Mouse (Mus musculus) kidney, postnatal 25 days (tissue): ENCODE data around the gene Ier5.

ENCODE experiments used
- DNase-seq, 2 experiments: peaks; one replicate each; pipeline ENCODE4 v3.0.0; 2021; ENCODE audit warnings: mixed read lengths in 2 of 2

Gene Ier5

DNA sequence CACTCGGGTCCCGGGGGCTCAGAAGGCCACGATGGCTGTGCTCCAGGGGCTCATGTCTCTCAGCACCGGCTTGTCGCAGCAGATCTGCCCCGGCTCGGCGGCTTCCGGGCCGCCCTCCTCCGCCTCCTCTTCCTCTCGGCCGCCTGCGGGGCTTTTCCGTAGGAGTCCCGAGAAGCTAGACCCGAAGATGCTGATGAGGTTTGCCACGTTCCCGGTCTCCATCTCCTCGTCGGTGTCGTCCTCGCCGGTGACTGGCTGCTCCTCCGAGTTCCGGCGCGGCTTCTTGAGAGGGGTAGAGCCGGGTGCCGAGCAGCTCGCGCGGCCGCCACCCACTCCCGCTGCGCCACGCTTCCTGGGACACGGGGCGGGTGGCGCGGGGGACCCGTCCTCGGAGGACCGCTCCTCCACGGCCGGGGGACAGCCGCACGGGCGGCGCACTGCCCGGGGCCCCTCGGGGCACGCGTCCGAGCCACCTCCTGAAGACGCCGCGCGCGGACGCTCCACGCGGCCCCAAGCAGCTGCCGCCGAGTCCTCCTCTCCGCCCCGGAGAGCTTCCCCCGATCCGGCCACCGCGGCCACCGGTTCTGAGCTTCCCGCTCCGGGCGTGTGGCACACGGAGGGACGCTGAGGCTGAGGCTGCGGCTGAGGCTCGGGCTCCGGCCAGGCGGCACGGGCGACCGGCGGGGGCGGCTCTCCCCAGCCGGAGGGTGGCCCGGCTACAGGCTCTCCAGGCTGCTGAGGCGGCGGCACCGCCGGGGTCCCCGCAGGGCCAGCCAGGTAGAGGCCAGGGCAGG, 753 bp downstream of the Ier5 start:
- DNase-seq: peak; percentile 48 to 72

DNA sequence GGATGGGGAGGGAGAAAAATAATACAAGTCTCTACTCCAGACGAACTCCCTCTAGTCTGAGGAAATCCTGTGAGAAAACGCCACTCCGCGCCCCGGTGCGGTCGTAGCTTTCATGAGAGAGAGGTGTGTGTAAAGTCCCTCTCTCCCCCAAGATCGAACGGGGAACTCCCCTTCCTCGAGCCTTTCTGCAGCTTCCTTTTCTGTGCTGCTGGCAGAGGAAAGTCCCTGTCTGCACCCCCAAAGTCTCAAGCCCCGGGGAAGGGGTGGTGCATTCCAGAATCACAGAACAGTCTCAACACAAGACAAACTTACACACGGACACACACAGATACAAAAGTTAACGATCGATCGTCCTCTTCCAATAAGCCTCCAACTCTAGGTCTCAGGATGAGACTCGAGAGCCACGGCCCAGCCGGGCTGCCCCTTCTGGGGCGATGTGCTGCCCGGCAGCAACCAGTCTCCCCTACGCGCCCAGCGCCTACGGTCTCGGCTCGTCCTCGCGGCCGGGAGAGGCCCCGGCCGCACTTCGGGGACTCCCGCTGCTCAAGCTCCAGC, 1.4 kb downstream of the Ier5 start:
- peak; percentile 47 to 59 for DNase-seq

DNA sequence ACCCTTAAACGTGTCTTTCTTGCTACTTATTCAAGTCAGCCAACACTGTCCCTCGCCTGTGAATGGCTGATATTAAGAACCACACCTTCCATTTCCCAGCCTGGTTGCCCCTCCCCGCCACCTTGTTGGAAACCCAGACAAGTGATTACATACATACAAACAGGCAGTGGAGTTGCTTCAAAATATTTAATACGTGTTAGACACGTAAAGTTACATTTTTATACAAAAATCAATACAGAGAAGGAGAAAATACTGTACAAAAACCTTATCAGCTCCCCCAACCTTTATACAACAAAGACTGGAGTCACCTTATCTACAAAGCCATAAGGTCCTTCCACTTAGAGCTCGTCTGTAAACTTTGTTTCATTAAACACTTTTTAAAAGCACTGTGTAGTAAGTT, 2.1 kb downstream of the Ier5 start:
- DNase-seq: no peak

DNA sequence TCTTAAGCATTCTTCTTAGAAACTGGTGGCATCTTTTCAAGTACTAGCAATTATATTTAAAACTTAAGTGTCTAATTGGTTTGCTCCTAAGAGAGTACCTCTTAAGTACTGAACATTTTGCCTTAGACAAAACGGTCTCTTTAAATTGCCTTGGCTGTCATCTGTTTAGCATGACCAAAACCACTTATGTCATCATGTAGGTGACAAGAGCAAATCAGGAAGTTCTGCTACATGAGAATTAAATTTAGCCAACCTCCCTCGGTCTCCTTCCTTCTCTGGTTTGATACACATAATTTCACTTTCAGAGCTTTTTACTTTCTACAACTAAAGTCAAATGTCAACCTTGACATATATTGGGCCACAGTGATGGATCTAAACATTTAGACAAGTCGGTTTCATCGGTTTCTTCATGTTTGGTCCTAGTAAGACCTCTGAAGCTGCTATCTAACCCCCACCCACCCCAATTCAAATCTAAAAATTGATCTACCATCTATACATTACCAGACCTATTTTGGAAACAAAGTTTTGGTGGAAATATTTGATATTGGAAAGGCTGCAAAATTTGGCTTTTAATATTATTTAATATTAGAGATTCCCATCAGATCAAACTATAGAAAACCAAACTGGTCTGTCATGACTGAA, 2.7 kb downstream of the Ier5 start:
- no peak for DNase-seq

DNA sequence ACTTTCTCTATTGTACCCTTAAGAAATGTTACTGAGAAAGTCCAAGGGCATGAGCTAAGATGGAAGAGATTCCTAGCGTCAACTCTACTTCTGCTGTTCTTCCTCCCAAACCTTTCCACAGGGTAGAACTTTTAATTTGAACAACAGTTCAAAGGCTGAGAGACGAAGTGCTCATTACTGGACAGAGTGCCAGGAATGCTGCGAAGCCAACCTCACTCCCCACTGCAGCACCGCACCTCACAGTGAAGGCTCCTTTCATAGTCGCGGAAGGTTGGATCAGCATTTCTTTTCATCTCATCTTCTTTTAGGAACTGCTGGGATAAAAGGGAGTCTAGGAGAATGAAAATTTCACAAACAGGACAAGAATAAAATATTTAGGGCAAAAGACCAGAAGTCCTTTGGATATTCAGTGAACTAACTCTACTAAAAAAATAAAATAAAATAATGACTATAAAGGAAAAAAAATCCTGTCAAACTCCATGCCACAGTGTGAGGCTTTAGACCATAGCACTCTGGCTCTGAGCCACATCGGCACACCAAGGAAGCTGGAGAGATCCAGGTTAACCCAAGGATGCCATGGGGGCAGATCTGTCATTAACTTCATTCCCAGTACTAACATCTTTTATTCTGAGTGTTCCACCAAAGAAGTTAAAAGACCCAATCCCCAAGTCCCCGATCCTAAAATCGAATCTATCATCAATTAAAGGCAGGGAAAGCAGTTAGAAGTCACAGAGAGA, 5.3 kb downstream of the Ier5 start:
- peak; percentile 46 to 62 for DNase-seq

DNA sequence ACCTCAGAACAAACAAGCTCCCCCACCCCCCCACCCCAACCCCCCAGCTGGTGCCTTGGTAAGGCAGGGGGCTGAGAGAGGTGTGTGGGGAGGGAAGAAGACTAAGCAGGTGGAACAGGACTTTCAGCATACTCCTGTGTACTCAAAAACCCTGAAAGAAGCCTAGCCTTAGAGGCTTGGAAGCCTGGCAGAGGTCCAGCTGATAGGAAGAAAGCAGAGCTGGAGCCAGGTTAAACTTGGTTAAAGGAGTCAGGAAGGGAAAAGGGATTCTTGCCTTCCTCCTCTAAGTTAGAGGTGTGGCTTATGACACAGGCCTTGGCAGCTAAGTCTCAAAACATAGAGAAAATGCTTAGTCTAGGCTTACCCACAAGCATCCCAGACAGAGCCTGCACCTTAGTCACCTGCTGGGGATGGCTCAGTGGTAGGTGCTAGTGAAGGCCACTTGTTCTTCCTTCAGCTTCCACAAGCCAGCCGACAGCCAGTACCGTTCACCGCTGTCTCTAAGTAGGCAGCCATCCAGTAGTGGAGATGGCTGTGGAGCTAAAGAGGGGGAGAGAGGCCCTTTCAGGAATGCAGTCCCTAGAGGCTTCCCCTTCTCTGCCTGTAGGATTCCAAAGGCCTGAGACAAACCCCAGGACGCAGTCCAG, 6.2 kb downstream of the Ier5 start:
- peak; percentile 72 to 78 for DNase-seq

DNA sequence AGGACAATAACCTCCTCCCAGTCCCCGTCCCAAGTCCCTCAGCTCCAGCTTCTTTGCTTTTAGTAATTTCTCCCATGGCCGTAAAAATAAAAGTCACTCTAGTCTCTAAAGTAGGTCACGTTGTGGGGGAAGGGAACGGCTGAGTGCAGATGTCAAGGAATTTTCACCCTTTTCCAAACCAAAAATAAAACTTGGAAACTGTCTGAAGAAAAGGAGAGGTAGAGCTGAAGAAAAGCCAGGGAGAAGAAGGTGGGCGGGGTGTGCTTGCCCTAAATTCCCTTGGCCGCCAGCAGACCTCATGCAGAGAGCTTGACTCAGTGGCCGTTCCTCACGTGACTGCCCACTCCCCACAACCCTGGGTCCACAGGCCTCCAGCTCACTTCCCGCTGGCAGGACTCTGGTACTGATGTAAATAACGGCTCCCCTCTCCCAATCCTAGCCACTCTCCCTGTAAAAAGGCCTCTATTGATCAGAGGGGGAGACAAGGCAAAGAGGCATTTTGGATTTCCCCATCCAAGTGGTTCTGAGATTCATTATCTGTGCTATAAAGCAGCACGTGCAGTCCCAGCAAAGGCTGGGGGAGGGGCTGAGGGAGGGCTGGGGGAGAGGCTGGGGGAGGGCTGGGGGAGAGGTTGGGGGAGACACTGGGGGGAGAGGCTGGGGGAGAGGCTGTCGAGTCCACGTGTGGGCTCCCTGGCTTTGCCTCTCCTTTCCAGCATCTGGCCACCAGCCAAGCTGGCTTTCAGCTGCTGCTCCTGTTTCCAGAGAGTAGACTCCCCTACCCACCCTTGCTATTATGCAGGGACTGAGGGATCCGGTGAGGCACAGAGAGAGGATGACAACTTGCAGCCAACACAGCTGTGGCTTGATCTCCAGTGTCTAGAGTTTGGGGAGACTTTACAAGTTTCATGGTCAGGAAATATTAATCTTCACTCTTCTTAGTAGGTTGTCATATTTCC, 7.3 kb downstream of the Ier5 start:
- peak; percentile 75 to 78 for DNase-seq

DNA sequence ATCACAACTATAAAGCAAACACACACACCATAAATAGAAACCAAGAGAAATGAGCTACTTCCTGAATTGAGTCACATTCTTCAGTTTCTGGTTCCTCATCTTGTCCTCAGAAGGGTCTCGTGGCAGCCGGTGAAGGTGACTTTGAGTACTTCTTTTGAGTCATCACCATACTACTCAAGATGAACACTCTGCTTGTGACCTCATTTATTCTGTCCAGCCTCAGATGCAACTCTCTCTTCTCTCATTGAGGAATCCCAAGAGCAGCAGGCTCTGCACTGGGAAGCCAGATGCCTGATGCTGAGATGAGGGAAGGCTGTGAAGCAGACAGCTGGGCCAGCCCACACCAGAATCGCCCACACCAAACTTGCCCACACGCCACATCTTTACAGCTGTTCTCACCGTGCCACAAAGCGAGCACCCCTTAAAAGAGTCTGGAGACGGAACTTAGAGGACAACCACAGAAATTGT, 8.0 kb downstream of the Ier5 start:
- DNase-seq: no peak

DNA sequence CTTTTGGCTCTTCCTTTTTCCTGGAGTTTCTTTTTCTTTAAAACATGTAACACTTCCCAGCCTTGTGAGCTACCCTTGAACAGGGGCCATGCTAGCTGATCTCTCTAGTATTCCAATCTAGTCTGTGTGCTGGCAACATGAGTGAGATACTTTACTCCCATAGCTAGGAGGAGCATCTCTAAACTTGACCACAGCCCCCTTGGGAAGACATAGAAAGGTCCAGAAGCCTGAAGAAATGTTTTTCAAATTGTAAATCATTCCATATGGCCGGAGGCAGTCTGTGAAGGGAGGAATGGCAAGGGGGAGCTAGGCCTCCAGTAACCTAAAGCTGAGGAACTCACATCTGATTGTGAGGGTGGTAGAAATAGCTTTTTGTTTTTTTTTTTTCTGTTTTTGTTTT, 8.7 kb downstream of the Ier5 start:
- DNase-seq: peak in 1 of 2 experiments; percentile 12

DNA sequence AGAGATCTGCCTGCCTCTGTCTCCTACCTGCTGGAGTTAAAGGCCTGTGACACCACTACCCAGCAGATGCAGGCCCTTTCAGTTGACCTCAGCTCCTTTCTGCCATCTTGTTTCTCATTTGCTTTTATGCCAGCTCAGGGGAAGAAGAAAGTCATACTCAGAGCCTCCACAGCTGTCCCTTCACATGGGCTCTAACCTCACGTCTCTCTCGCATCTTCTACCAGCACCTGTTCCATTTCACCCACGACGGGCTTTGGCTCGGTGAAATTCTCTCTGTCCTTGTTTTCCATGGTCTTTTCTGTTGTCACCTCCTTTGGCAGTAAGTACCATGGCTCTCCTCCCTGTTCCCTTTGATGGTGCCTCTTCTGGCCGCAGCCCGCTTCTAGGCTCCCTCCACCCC, 9.1 kb downstream of the Ier5 start:
- DNase-seq: peak in 1 of 2 experiments; percentile 15

DNA sequence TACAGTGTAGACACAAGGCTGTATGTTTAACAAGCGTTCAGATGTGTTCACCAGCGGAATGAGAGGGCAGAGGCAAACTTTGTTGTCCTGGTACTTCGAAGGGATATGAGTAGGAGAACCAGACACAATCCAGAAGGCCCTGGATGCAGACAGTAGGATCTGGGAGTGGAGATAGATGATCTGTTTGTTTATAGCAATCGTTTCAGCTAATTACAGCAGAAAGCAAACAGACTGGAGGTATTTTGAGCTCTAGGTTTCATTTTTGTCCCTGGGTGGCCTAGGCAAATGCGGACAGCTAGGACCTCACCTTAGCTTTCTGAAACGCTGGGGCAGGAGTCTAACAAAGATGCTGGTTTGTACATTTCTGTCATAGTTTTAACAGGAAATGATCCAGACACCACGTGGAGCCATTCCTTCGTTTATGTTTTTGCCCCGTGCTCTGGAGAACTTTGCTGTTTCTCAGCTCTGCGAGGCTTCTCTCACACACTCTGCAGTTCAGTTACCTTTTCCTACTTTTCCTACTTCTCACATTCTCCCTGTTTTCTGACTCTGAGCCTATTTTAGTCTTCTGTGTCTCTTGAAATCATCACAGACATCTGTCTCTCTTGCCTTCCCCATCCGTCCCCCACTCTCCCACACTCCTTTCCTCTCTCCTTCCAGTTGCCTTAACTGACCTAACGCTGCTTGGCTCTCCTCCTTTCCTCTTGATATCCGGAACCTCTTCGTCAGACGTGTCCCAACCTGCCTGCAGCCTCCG, 10.4 kb downstream of the Ier5 start:
- DNase-seq: no peak

DNA sequence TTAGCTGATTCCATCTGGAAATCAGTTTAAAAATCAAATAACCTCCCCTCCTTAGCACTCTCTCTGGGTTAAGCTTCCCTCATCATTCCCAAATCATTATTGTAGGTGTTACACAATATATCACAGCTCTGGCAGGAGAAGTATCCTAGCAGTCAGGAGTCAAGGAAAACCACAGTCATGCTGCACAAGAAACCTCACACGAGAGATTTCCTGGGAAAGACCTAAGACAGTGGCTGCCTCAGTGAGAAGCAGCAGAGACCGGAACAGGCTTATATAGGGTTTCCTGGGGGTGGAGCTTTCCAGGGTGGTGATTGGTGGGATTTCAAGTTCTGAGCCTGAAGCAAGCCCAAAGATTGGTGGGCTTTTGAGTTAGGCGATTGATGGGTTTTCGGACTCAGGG, 11.4 kb downstream of the Ier5 start:
- no peak for DNase-seq

DNA sequence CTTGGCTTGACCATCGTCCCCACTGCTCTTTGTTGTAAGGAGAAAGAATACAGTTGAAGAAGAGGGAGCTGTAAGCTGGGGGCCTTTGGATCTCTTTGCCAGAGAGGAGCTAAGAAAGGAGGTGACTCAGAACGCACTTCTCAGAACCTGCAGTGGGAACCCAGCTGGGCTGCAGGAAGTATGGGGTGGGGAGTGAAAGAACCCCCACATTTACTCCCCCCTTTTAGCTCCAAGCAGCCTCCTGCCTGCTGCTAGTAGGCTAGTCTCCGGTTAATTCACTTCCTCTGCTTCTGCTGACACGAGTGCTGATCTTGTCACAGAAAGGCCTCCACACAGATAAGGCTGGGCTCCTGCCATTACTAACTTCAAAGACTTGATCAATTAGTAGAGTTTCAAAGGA, 12.5 kb downstream of the Ier5 start:
- no peak for DNase-seq

DNA sequence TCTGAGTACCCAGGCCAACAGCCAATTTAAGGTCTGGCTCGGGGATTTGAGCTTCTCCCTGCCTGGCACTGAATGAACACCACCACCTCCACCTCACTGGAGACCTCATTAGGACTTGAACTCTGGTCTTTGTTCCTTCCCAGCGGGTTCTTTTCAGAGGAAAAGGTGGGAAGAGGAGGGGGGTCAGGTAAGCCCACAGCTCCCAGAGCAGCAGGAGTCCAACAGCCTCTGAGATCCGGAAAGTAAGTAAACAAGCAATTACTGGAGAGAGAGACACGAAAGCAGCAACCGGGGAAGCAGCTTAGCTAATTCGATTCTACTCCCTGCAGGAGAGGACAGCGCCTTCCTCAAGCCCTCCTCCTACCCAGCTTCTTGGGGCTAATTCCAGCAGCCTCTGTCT, 13.0 kb downstream of the Ier5 start:
- peak; percentile 27 to 56 for DNase-seq

DNA sequence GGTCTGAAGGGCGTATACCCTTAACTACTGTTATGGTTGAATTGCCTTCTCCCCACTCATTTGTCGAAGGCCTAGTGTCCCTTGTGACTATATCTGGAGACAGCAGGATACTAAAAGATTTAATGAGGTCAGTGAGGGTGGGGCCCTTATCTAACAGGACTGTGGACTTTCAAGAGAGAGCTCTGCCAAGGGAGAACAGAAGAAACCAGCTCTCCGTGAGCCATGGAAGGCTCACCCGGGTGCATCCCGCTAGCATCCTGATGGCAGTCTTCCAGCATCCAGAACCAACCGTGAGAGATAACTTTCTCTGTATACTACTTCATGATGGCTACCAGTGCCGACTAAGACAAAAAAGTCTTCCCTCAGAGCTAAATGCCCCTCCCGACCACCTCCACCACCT, 14.6 kb downstream of the Ier5 start:
- peak; percentile 58 to 67 for DNase-seq

DNA sequence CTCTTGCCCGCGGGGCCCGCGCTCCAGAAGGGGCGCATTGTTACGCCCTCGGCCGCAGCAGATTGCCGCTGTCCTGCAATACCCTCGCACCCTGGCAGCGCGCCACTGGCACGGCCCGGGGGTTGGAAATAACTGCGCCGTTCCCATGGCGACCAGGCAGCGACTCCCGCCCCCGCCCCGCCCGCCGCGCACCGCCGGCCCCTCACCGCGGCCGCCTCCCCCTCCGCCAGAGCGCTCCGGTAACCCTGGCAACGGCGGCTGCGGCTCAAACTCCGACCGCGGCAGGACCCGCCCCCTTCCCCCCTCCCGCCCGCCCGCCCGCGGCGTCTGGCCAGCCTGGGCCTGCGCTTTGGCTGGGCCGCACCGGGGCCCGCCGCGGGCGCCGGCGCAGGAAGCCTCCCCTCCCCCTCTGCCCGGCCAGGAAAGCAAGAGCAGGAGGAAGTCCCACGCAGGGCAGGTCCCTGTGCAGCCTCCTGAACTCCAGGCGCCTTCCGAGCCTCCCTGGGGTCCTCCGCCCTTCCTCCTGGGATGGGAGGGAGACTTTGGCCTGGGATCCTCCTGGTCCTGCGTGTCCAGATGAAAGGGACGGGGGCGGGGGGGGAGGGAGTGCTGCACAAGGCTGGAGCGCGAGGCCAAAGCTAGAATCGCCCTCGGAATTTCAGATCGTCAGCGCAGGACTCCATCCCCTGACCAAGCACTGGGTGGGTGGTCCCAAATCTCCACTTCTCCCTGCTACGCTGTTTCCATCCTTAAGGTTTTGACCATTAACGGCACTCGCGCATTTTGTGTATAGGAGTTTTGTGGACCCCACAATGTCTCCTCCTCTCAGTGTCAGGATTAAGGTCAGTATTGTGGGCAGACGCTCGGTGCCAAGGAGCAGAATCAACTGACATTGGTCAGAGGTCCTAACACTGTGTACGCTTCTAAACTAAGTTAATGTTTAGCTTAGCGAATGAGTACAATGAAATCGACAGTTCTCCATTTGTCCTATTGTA, 15.9 kb downstream of the Ier5 start:
- DNase-seq: peak; percentile 98 to 99

DNA sequence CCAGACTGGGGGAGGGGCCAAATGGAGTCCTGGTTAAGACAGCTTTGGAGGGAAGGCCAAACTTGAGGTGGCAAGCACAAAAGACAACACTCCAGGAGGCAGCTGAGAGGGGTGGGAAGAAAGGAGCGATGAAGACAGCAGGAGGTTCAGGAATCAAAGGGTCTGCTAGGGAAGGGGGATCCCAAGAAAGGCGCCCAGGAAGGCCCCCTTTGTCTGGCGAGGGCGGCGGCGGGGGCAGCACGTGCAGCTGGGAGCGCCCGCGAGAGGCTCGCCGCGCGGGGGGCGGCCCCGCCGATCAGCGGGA, 16.5 kb downstream of the Ier5 start:
- DNase-seq: peak; percentile 69 to 71

DNA sequence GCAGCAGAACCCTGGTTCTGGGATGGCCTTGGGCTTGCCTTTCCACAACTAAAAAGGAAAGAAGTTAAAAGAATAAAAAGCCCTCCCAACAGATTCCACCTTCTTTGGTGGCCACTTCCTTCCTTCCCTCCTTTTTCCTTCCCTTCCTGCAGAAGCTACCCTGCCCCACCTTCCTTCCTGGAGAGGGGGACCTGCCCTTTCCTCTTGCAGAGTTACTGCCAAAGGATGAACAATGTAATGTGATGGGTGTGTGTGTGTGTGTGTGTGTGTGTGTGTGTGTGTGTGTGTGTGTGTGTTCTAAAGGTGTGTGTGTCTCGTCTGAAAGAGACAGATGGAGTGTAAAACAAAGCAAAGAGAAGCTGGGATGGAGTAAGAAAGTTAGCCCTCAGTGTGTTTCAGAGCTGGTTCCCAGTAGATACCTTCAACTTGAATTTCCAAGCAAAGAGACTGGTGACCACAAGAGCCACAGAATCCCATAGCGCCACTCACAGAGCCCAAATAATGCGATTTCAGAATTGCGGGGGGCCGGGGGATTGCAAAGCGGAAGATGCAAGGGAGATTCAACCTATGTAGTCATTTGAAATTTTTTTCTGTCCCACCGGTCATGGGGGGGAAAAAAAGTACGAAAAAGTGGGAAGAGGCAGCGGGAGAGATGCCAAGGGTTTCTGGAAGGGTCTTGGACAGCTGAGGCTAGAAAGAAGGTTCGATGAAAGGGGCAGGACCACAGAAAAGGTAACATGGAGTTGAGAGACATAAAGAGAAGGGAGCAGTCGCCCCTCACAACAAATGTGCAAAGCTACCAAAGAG, 17.1 kb downstream of the Ier5 start:
- DNase-seq: peak; percentile 52 to 74

DNA sequence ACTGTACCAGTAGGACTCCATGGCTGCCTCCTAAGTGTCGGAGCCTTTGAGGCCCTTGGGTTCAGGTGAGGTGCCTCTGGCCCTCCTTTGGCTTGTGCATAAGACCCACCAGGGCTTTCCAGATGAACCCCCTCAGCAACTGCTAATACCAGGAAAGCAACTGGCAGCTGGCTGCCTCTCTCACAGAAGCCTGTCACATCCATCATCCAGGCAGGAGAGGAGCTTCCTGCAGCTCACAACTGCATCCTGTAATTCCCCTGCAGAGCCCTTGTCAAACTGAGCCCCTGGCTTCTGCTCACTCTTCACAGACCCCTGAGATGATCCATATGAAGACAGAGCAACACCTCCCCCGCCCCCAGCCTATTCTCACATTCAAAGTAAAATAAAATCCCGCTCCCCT, 21.8 kb downstream of the Ier5 start:
- peak in 1 of 2 experiments; percentile 54 for DNase-seq
